Mouse (Mus musculus) limb, embryonic 12.5 days (tissue): Measurements from ENCODE around the gene Arhgap32. TPM values are rescaled to one million over a fixed set of nuclear protein-coding genes. Genes with fewer than 3 reads are reported as not detected.
"Not testable (repeated sequence)": the region's sequence is repeated elsewhere in the genome, so short reads cannot be mapped to it uniquely, and the experiment has no call there.

Source experiments
- ATAC-seq: fragments of 200-750 bp; cut with Nextera tagmentation; 2 replicates; pipeline ENCODE4 v1.8.0; 2017; ENCODE audit warnings: low read depth, moderate TSS enrichment; ENCODE audit not compliant: insufficient number of reproducible peaks, insufficient read depth, low FRiP score, low TSS enrichment
- H3K27ac ChIP-seq: fragments of 300-500 bp; sonication (generic); 2 replicates; pipeline ENCODE4 v1.5.1; 2016; ENCODE audit warnings: mild to moderate bottlenecking, moderate library complexity
- H3K27me3 ChIP-seq: fragments of 300-500 bp; sonication (generic); 2 replicates; pipeline ENCODE4 v1.6.1; 2016; ENCODE audit warnings: mild to moderate bottlenecking, moderate library complexity
- H3K36me3 ChIP-seq: fragments of 300-500 bp; sonication (generic); 2 replicates; pipeline ENCODE4 v1.6.1; 2016; ENCODE audit warnings: mild to moderate bottlenecking, moderate library complexity
- H3K4me1 ChIP-seq: fragments of 300-500 bp; sonication (generic); replicated peaks from 2 replicates; pipeline ENCODE4 v1.6.1; 2016
- H3K4me2 ChIP-seq: fragments of 300-500 bp; sonication (generic); 2 replicates; pipeline ENCODE4 v1.6.1; 2016; ENCODE audit warnings: mild to moderate bottlenecking, moderate library complexity
- H3K4me3 ChIP-seq: fragments of 300-500 bp; sonication (generic); replicated peaks from 2 replicates; pipeline ENCODE4 v1.5.1; 2016; ENCODE audit warnings: mild to moderate bottlenecking
- H3K9ac ChIP-seq: fragments of 300-500 bp; sonication (generic); replicated peaks from 2 replicates; pipeline ENCODE4 v1.6.1; 2016; ENCODE audit warnings: mild to moderate bottlenecking, moderate library complexity
- H3K9me3 ChIP-seq: fragments of 300-500 bp; sonication (generic); 2 replicates; pipeline ENCODE4 v1.6.1; 2016; ENCODE audit warnings: mild to moderate bottlenecking, moderate library complexity
- WGBS: fragments of 180-500 bp; shearing (Covaris S2); methylation state at CpG from one replicate; pipeline ENCODE4 v1.1.7; 2016; 5-methylcytosine and 5-hydroxymethylcytosine counted together
- polyA plus RNA-seq: library from polyadenylated mRNA; unstranded; fragments of >200 nt; fragmentation: Nextera tagmentation; extraction: Ambion mirVana; gene quantifications from 2 replicates; pipeline ENCODE4 v1.2.1, GENCODE M21; 2016

Gene Arhgap32
- polyA plus RNA-seq, 1 experiment from 2014 or later: 4.2 TPM

- Histone ChIP-seq H3K36me3 (no peaks in the 10 kb centered on the region), H3K4me3 (no peak overlapping the region), H3K9ac (no peak overlapping the region), H3K27me3 (no peaks in the 10 kb centered on the region), H3K27ac (no peak overlapping the region), H3K4me2 (no peak overlapping the region), H3K4me1 (peaks cover 4% of the 10 kb centered on the region; the same call in 1 of the 2 replicates), H3K9me3 (no peaks in the 10 kb centered on the region)
- no peak for ATAC-seq
- 91% methylated on average over 2 of the region's 2 CpGs for WGBS
Measured at GRCm38 (mm10) chr9:32101488-32101887, 14.4 kb upstream of the Arhgap32 start.

- H3K4me3 ChIP-seq: no peak overlapping the region
- H3K9me3 ChIP-seq: no peaks in the 10 kb centered on the region
- WGBS: 88% methylated on average over 8 of the region's 8 CpGs
- H3K27me3 ChIP-seq: no peaks in the 10 kb centered on the region
- no peaks in the 10 kb centered on the region for H3K36me3 ChIP-seq
- no peak overlapping the region for H3K4me2 ChIP-seq
- no peak for ATAC-seq
- H3K4me1 ChIP-seq: no peaks in the 10 kb centered on the region
- no peak overlapping the region for H3K9ac ChIP-seq
- no peak overlapping the region for H3K27ac ChIP-seq
Measured at GRCm38 (mm10) chr9:32104670-32105069, 11.3 kb upstream of the Arhgap32 start.

GRCm38 (mm10) chr9:32110376-32110775 lies 5.6 kb upstream of the Arhgap32 start:
- 92% methylated on average over 2 of the region's 2 CpGs for WGBS
- H3K36me3 ChIP-seq: no peaks in the 10 kb centered on the region
- H3K4me3 ChIP-seq: no peak overlapping the region
- H3K4me1 ChIP-seq: no peaks in the 10 kb centered on the region
- H3K9ac ChIP-seq: no peak overlapping the region
- no peaks in the 10 kb centered on the region for H3K9me3 ChIP-seq
- H3K27ac ChIP-seq: no peak overlapping the region
- H3K4me2 ChIP-seq: no peak overlapping the region
- no peaks in the 10 kb centered on the region for H3K27me3 ChIP-seq
- ATAC-seq: no peak

DNA sequence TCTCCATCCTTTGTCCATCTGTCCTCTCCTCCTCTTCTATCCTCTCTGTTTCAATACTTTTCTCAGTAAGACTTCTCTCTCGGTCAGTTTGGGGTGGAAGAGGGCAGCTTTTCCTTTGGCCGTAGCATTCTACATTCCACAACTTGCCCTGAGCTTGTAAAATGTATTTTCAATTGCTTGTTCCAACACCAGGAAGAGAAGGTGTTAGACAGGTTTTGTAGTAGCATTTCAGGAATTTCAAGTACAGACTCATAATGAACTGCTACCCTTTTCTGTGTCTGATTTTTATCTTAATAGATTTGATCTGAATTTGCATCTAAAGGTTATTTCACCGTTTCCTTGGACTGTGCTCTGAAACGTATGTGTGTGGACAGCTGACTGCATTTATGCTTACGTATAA lies 336 bp downstream of the Arhgap32 start:
- no peak for ATAC-seq
- Histone ChIP-seq H3K9ac (no peak overlapping the region), H3K36me3 (no peaks in the 10 kb centered on the region), H3K4me2 (no peak overlapping the region), H3K4me1 (peaks cover 5% of the 10 kb centered on the region), H3K9me3 (0 out of 2 replicates have a peak, but pooled peaks cover 2% of the 10 kb centered on the region), H3K4me3 (no peak overlapping the region), H3K27me3 (no peaks in the 10 kb centered on the region), H3K27ac (no peak overlapping the region)
- 77% methylated on average over 5 of the region's 5 CpGs for WGBS

DNA sequence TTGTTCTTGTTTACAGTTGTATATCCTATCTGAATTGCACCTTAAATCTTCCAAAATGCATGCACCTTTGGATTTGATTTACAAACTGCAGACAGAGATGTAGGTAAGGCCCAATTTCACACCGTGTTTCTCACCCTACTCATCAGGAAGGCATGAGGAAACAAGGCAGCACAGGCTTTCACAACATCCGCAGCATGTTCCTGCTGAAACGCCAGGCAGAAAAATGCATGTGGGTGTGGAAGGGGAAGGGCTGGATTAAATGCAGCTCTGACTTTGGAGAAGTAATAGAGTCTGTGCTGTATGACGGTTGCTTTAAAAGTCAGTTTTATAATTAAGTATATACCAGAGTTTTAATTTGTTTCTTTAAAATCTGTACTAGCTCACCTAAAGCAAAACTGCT lies 1.9 kb downstream of the Arhgap32 start:
- 0 out of 2 replicates have a peak, but pooled peaks cover 6% of the 10 kb centered on the region for H3K9me3 ChIP-seq
- no peak overlapping the region for H3K9ac ChIP-seq
- WGBS: 40% methylated on average over 4 of the region's 4 CpGs
- no peak overlapping the region for H3K27ac ChIP-seq
- ATAC-seq: no peak
- no peaks in the 10 kb centered on the region for H3K36me3 ChIP-seq
- no peak overlapping the region for H3K4me3 ChIP-seq
- no peaks in the 10 kb centered on the region for H3K27me3 ChIP-seq
- H3K4me2 ChIP-seq: no peak overlapping the region
- H3K4me1 ChIP-seq: peaks cover 5% of the 10 kb centered on the region

GRCm38 (mm10) chr9:32118433-32118832 lies 2.5 kb downstream of the Arhgap32 start:
- Histone ChIP-seq H3K27me3 (no peaks in the 10 kb centered on the region), H3K36me3 (no peaks in the 10 kb centered on the region), H3K27ac (no peak overlapping the region), H3K9ac (no peak overlapping the region), H3K9me3 (0 out of 2 replicates have a peak, but pooled peaks cover 6% of the 10 kb centered on the region), H3K4me3 (no peak overlapping the region), H3K4me1 (peaks cover 5% of the 10 kb centered on the region), H3K4me2 (no peak overlapping the region)
- no peak for ATAC-seq

- Histone ChIP-seq H3K36me3 (no peaks in the 10 kb centered on the region), H3K9me3 (0 out of 2 replicates have a peak, but pooled peaks cover 6% of the 10 kb centered on the region), H3K9ac (no peak overlapping the region), H3K27me3 (no peaks in the 10 kb centered on the region), H3K4me1 (peaks cover 5% of the 10 kb centered on the region), H3K4me3 (no peak overlapping the region), H3K27ac (no peak overlapping the region), H3K4me2 (no peak overlapping the region)
- no peak for ATAC-seq
- WGBS: 86% methylated on average over 6 of the region's 6 CpGs
Measured at GRCm38 (mm10) chr9:32119586-32119985, 3.6 kb downstream of the Arhgap32 start.

DNA sequence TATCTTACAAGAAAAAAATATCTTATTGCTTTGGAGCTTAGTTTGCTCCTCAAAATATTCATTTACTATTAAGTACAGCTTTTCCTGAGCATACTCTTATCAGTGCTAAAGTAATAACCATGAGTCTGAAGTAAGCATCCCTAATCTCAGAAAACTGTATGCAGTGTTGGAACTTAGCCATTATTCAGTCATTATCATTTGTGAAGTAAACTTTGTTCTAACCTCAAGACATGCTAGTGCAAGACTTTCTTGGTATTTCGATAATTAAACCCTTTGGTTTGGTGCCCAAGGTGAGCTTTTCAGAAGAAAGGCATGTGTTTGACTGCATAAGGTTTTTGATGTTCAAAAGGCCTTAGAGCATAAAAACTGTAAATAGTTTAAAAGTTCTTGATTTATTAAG lies 4.2 kb downstream of the Arhgap32 start:
- Histone ChIP-seq H3K4me1 (peaks cover 5% of the 10 kb centered on the region), H3K9me3 (0 out of 2 replicates have a peak, but pooled peaks cover 6% of the 10 kb centered on the region), H3K27ac (no peak overlapping the region), H3K27me3 (no peaks in the 10 kb centered on the region), H3K9ac (no peak overlapping the region), H3K36me3 (no peaks in the 10 kb centered on the region), H3K4me3 (no peak overlapping the region), H3K4me2 (no peak overlapping the region)
- ATAC-seq: no peak
- WGBS: 86% methylated on average over 1 of the region's 1 CpGs

GRCm38 (mm10) chr9:32121271-32121670 lies 5.3 kb downstream of the Arhgap32 start:
- H3K27me3 ChIP-seq, H3K9me3 ChIP-seq, H3K36me3 ChIP-seq, ATAC-seq, H3K27ac ChIP-seq, H3K4me2 ChIP-seq, H3K4me3 ChIP-seq, H3K4me1 ChIP-seq, H3K9ac ChIP-seq: not testable (repeated sequence)
- 93% methylated on average over 13 of the region's 13 CpGs for WGBS

- no peak overlapping the region for H3K4me3 ChIP-seq
- H3K27me3 ChIP-seq: no peaks in the 10 kb centered on the region
- no peaks in the 10 kb centered on the region for H3K36me3 ChIP-seq
- H3K4me2 ChIP-seq: no peak overlapping the region
- 0 out of 2 replicates have a peak, but pooled peaks cover 2% of the 10 kb centered on the region for H3K4me1 ChIP-seq
- H3K9ac ChIP-seq: no peak overlapping the region
- H3K27ac ChIP-seq: no peak overlapping the region
- ATAC-seq: no peak
- no peaks in the 10 kb centered on the region for H3K9me3 ChIP-seq
Measured at GRCm38 (mm10) chr9:32136195-32136594, 20.3 kb downstream of the Arhgap32 start.

DNA sequence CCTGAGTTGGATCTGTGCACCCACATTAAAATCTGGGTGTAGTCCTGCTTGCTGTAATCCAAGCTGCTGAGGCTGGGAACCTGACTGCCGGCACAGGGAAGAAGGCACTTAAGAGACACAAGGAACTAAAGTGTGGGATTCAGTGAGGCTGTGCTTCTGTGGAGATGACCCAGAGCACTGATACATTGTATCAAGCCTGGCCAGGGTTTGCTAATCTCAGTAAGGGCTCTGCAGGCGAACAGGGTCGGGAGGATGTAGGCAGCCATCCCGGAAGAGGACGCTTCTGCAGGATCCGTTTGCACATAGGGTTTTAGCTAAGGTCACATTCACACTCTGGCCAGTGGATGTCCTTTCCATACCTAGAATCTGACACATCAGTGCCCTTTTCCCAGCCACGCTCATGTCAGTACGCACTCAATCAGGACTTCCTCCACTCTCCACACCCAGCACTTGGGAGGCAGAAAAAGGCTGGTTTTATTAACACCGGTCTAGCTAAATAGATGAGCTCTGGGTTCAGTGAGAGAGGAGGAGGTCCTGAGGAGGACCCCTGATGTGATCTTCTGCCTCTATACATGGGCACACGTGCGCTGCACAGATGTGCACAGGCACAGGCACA lies 20.9 kb downstream of the Arhgap32 start:
- H3K27ac ChIP-seq: no peak overlapping the region
- H3K9ac ChIP-seq: no peak overlapping the region
- H3K4me1 ChIP-seq: 0 out of 2 replicates have a peak, but pooled peaks cover 2% of the 10 kb centered on the region
- H3K4me3 ChIP-seq: no peak overlapping the region
- 77% methylated on average over 11 of the region's 11 CpGs for WGBS
- no peaks in the 10 kb centered on the region for H3K36me3 ChIP-seq
- H3K9me3 ChIP-seq: no peaks in the 10 kb centered on the region
- ATAC-seq: no peak
- H3K4me2 ChIP-seq: no peak overlapping the region
- H3K27me3 ChIP-seq: no peaks in the 10 kb centered on the region
